Mouse (Mus musculus) embryonic facial prominence, embryonic 14.5 days (tissue): ENCODE results near the gene Zswim1. TPM values are rescaled to one million over a fixed set of nuclear protein-coding genes. Genes with fewer than 3 reads are reported as not detected.

Experiments used
- ATAC-seq: fragments of 200-750 bp; cut with Nextera tagmentation; 2 replicates; pipeline ENCODE4 v1.8.0; 2017; ENCODE audit warnings: low read depth, moderate number of reproducible peaks, moderate TSS enrichment
- DNase-seq: peaks from one replicate; pipeline ENCODE4 v3.0.0-alpha.2; 2015; ENCODE audit warnings: low spot score
- H3K27ac ChIP-seq: fragments of 300-500 bp; sonication (generic); replicated peaks from 2 replicates; pipeline ENCODE4 v1.5.1; 2014; ENCODE audit warnings: low read depth, mild to moderate bottlenecking, low read length, moderate library complexity
- H3K27me3 ChIP-seq: fragments of 300-500 bp; sonication (generic); replicated peaks from 2 replicates; pipeline ENCODE4 v1.6.1; 2014; ENCODE audit warnings: low read length; ENCODE audit not compliant: control insufficient read depth, insufficient read depth
- H3K36me3 ChIP-seq: fragments of 300-500 bp; sonication (generic); 2 replicates; pipeline ENCODE4 v1.6.1; 2014; ENCODE audit warnings: low read length, mixed read lengths; ENCODE audit not compliant: control insufficient read depth, insufficient read depth
- H3K4me1 ChIP-seq: fragments of 300-500 bp; sonication (generic); 2 replicates; pipeline ENCODE4 v1.6.1; 2014; ENCODE audit warnings: antibody characterized with exemption, low read length; ENCODE audit not compliant: control insufficient read depth, insufficient read depth
- H3K4me2 ChIP-seq: fragments of 300-500 bp; sonication (generic); 2 replicates; pipeline ENCODE4 v1.6.1; 2014; ENCODE audit warnings: low read depth, mild to moderate bottlenecking, low read length, moderate library complexity, mixed read lengths
- H3K4me3 ChIP-seq: fragments of 300-500 bp; sonication (generic); 2 replicates; pipeline ENCODE4 v1.5.1; 2014; ENCODE audit warnings: low read depth, mild to moderate bottlenecking, low read length
- H3K9ac ChIP-seq: fragments of 300-500 bp; sonication (generic); 2 replicates; pipeline ENCODE4 v1.6.1; 2014; ENCODE audit warnings: low read depth, mild to moderate bottlenecking, low read length, moderate library complexity, mixed read lengths
- H3K9me3 ChIP-seq: fragments of 300-500 bp; sonication (generic); 2 replicates; pipeline ENCODE4 v1.6.1; 2016; ENCODE audit warnings: low read length; ENCODE audit not compliant: control insufficient read depth
- WGBS: fragments of 180-500 bp; shearing (Covaris S2); extraction: QIAGEN DNeasy Blood & Tissue Kit; methylation state at CpG from one replicate; pipeline ENCODE4 v1.1.7; 2014; 5-methylcytosine and 5-hydroxymethylcytosine counted together
- polyA plus RNA-seq: library from polyadenylated mRNA; unstranded; fragments of >200 nt; fragmentation: Nextera tagmentation; extraction: Ambion mirVana; gene quantifications from 2 replicates; pipeline ENCODE4 v1.2.1, GENCODE M21; 2014

Zswim1 gene
- polyA plus RNA-seq, 1 experiment from 2014 or later = 15.1 TPM

DNA sequence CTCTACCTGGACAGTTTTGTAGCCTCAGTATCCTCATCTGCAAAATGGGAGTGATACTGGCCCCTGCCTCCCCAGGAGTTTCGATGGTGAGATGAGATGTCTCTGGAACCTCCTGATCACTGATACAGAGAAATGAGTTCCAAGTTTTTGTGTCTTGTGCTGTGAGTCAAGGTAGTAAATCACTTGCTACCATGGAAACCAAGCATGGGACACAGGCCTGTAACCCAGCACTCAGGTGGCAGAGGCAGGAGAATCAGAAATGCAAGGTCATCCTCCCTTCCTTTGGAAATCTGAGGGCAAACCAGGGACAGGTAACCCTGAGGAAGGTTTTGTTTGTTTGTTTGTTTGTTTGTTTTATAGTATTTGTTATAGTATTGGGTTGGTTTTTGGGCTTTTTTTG lies 6.6 kb downstream of the Zswim1 start:
- no peak overlapping the region for H3K4me3 ChIP-seq
- H3K9me3 ChIP-seq = no peaks in the 10 kb centered on the region
- no peak overlapping the region for H3K4me2 ChIP-seq
- H3K27me3 ChIP-seq = no peaks in the 10 kb centered on the region
- no peak overlapping the region for H3K27ac ChIP-seq
- no peak for DNase-seq
- H3K9ac ChIP-seq = no peak overlapping the region
- no peak for ATAC-seq
- 100% methylated on average over 1 of the region's 1 CpGs for WGBS
- peaks cover 32% of the 10 kb centered on the region for H3K36me3 ChIP-seq
- H3K4me1 ChIP-seq = peaks cover 4% of the 10 kb centered on the region; the same call in 1 of the 2 replicates

DNA sequence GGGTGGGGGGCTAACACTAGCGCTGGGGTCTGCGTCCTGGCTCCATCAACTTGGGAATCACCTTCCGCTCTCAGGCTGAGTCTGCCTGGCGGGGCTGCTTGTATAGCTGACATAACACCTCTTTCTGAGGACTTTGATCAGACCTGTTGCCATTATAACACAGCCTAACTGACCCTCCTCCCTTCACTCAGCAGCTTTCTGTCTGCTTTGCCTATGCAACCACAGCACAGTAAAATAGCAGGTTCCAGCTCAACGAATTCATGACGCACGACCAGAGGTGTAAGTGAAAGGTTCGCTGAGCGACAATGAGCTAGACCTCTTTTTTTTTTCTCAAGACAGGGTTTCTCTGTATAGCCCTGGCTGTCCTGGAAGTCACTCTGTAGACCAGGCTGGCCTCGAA lies 8.5 kb downstream of the Zswim1 start:
- peaks cover 18% of the 10 kb centered on the region for H3K36me3 ChIP-seq
- H3K27me3 ChIP-seq = no peaks in the 10 kb centered on the region
- H3K4me1 ChIP-seq = 0 out of 2 replicates have a peak, but pooled peaks cover 4% of the 10 kb centered on the region
- no peak overlapping the region for H3K27ac ChIP-seq
- DNase-seq (no peak), ATAC-seq (no peak)
- no peaks in the 10 kb centered on the region for H3K9me3 ChIP-seq
- 83% methylated on average over 10 of the region's 10 CpGs for WGBS
- H3K9ac ChIP-seq = no peak overlapping the region
- no peak overlapping the region for H3K4me3 ChIP-seq
- H3K4me2 ChIP-seq = no peak overlapping the region

DNA sequence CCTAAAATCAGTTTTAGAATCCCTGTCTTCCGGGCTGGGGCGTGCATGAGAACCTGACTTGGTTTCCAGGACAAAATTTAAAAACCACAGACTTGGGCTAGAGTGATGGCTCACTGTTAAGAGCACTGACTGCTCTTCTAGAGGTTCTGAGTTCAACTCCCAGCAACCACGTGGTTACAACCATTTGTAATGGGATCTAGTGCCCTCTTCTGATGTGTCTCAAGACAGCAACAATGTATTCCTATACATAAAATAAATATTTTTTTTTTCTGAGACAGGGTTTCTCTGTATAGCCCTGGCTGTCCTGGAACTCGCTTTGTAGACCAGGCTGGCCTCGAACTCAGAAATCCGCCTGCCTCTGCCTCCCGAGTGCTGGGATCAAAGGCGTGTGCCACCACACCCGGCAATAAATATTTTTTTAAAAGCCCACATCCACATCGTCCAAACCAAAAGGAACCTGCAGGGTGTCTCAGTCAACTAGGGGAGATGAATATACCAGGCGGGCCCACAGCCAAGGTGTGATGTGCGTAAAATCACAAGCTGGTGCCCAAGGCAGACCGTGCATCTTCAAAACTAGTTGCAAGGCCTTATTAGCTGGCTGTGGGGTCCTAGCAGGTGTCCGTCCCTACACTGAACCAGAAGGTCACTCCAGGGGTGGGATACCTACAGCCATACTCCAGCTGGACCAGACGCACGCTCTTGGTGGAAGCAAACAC lies 9.7 kb downstream of the Zswim1 start:
- no peaks in the 10 kb centered on the region for H3K9me3 ChIP-seq
- 59% methylated on average over 16 of the region's 16 CpGs for WGBS
- peaks cover 6% of the 10 kb centered on the region for H3K36me3 ChIP-seq
- peak overlapping the region; percentile 75 for H3K9ac ChIP-seq
- peak overlapping the region; percentile 75 for H3K4me3 ChIP-seq
- H3K4me1 ChIP-seq = 0 out of 2 replicates have a peak, but pooled peaks cover 4% of the 10 kb centered on the region
- DNase-seq (peak; percentile 8), ATAC-seq (no peak)
- peak overlapping the region; percentile 87; the same call in 1 of the 2 replicates for H3K27ac ChIP-seq
- no peaks in the 10 kb centered on the region for H3K27me3 ChIP-seq
- H3K4me2 ChIP-seq = peak overlapping the region; percentile 86

DNA sequence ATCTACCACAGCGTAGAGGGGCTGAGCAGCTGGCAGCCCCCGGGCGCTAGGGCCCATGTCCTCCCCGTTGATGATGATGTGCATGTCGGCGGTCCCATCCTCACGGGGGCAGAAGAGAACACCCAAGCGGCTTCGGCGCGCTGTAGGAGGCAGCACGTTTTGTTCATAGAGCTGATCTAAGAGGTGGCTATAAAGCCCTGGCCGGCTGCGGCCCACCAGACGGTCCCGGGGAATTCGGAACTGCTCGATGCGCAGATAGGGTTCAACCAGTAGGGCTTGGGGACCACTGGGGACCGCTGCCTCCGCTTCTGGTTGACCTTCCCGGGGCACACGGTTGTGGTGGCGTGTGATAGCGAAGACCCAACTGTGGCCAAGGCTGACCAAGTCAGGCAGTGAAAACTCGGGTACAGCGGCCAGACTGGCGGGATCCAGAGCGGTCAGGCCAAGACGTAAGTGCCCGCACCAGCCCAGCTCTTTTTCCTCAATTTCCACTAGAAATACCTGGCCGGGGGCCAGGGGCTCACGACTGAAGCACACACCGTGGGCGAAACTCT lies 10.3 kb downstream of the Zswim1 start, which contains the start of gene Ctsa:
TSS of gene Ctsa (plus strand) at position 126 of the 554 bp plus-strand sequence.
- Histone ChIP-seq H3K27me3 (no peaks in the 10 kb centered on the region), H3K27ac (peak within 1 kb of the TSS; percentile 87), H3K4me1 (0 out of 2 replicates have a peak, but pooled peaks cover 4% of the 10 kb centered on the region), H3K36me3 (no peaks in the 10 kb centered on the region), H3K4me2 (peak within 1 kb of the TSS; percentile 86), H3K9ac (peak within 1 kb of the TSS; percentile 75), H3K9me3 (no peaks in the 10 kb centered on the region), H3K4me3 (peak within 1 kb of the TSS; percentile 75)
- ATAC-seq (peak; percentile 73), DNase-seq (peak; percentile 87)
- 1% methylated on average over 34 of the region's 35 CpGs for WGBS

DNA sequence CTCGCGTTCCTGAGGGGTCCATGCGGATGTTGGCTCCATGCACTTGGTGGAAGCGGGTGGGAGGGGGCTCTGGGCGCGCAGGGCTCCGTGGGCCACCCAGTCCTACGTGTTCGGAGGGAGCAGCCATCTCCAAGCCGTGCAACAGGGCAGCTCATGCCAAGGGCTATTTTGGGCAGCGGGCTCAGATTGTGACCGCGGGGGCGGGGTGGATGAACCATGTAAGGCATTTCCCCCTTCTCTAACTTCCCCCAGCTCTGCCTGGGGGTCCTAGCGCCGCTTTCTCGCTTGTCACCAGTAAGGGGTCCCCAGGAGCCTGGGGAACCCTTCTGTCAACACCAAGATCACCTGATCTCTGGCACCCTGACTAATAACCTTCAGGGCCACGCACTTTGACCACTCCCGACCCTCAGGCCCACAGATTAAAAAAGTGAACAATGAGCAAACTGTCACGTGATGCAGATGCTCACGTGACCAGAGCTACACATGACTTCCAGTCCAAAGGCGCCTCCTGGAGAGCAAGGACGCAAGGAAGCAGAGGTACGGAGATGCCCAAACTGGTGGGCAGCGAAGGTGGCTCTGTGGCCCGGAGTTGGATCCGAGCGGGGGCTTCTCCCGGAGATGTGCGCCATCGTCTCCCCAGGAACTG lies 11.0 kb downstream of the Zswim1 start, which contains the start of gene Neurl2:
TSS of gene Neurl2 (minus strand) at position 143 of the 646 bp plus-strand sequence.
- peak within 1 kb of the TSS; percentile 75 for H3K4me3 ChIP-seq
- H3K36me3 ChIP-seq = peaks cover 4% of the 10 kb centered on the region; the same call in 1 of the 2 replicates
- DNase-seq = peak; percentile 97
- no peaks in the 10 kb centered on the region for H3K27me3 ChIP-seq
- H3K27ac ChIP-seq = peak within 1 kb of the TSS; percentile 87
- no peaks in the 10 kb centered on the region for H3K9me3 ChIP-seq
- ATAC-seq = peak; percentile 73
- H3K4me1 ChIP-seq = 0 out of 2 replicates have a peak, but pooled peaks cover 4% of the 10 kb centered on the region
- under 1% methylated on average over 24 of the region's 31 CpGs for WGBS
- peak within 1 kb of the TSS; percentile 75 for H3K9ac ChIP-seq
- H3K4me2 ChIP-seq = peak within 1 kb of the TSS; percentile 86

DNA sequence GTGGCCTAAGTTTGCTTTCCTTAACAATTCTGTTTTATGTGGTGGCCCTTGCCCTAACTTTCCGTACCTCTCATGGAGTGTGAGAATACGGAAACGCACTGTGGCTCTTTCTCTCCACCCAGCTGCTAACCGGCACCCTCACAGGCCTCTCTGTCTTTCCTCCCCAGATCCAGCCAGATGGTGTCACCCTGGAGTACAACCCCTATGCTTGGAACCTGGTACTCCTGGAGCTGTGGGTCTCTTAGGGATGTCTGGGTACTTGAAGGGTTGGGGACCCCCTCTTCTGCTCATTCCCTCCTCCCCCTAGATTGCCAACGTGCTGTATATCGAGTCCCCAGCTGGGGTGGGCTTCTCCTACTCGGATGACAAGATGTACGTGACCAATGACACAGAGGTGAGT lies 12.0 kb downstream of the Zswim1 start:
- DNase-seq (peak; percentile 12), ATAC-seq (no peak)
- Histone ChIP-seq H3K27me3 (no peaks in the 10 kb centered on the region), H3K4me1 (0 out of 2 replicates have a peak, but pooled peaks cover 4% of the 10 kb centered on the region), H3K9ac (peak overlapping the region; percentile 75), H3K36me3 (peaks cover 15% of the 10 kb centered on the region), H3K4me3 (peak overlapping the region; percentile 75), H3K9me3 (no peaks in the 10 kb centered on the region), H3K4me2 (peak overlapping the region; percentile 86), H3K27ac (no peak overlapping the region)
- WGBS = 42% methylated on average over 8 of the region's 8 CpGs

DNA sequence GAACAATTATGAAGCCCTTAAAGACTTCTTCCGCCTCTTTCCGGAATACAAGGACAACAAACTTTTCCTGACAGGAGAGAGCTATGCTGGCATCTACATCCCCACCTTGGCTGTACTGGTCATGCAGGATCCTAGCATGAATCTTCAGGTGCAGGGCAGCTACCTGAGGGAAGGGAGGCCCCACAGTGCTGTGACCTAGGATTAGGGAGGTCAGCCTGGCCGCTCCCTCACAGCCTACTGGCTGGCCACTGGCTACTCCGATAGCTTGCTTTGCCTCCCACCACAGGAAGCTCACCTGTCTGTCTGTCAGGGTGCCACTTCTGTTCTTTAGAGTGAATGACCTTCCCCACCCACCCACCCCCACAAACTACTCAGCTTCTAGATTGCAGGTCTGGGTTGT lies 12.7 kb downstream of the Zswim1 start:
- H3K27me3 ChIP-seq = no peaks in the 10 kb centered on the region
- no peak overlapping the region for H3K4me2 ChIP-seq
- 94% methylated on average over 4 of the region's 4 CpGs for WGBS
- no peak overlapping the region for H3K4me3 ChIP-seq
- ATAC-seq (no peak), DNase-seq (no peak)
- H3K27ac ChIP-seq = no peak overlapping the region
- no peaks in the 10 kb centered on the region for H3K9me3 ChIP-seq
- H3K9ac ChIP-seq = no peak overlapping the region
- 0 out of 2 replicates have a peak, but pooled peaks cover 4% of the 10 kb centered on the region for H3K4me1 ChIP-seq
- H3K36me3 ChIP-seq = peaks cover 21% of the 10 kb centered on the region

DNA sequence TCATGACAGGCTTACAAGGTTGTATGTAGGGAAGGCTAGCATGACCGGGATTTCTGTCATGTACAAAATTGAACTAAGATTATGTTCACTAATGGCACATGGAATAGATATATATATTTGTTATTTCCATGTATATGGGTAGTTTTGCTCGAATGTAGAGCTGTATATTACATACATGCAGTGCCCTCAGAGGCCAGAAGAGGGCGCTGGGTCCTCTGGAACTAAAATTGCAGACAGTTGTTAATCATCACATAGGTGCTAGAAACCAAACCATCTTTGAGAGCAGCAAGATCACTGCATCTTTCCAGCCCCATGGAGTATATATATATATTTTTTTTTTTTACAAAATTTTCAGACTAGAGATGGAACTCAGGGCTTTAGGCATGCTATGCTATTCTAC lies 23.3 kb downstream of the Zswim1 start:
- 55% methylated on average over 3 of the region's 3 CpGs for WGBS
- ATAC-seq (no peak), DNase-seq (no peak)
- Histone ChIP-seq H3K4me2 (no peak overlapping the region), H3K36me3 (peaks cover 6% of the 10 kb centered on the region), H3K9ac (no peak overlapping the region), H3K4me1 (no peaks in the 10 kb centered on the region), H3K27me3 (no peaks in the 10 kb centered on the region), H3K9me3 (no peaks in the 10 kb centered on the region), H3K27ac (no peak overlapping the region), H3K4me3 (no peak overlapping the region)
